Mouse (Mus musculus): Measurements from ENCODE around the gene Nek1.

Gene Nek1

GRCm38 (mm10) chr8:61156406-61156805 lies 163.4 kb downstream of the Nek1 start:
- DNase-seq (ENCODE audit: extremely low spot score) = no peak

- no peak for DNase-seq (ENCODE audit: extremely low spot score)
Observed at GRCm38 (mm10) chr8:61158540-61158939, 165.5 kb downstream of the Nek1 start.

GRCm38 (mm10) chr8:61161461-61162185 lies 168.6 kb downstream of the Nek1 start:
- DNase-seq (ENCODE audit: extremely low spot score) = no peak

- no peak for DNase-seq (ENCODE audit: extremely low spot score)
Observed at GRCm38 (mm10) chr8:61162186-61162566, 169.2 kb downstream of the Nek1 start.

- no peak for DNase-seq (ENCODE audit: extremely low spot score)
Observed at GRCm38 (mm10) chr8:61171546-61171945, 178.6 kb downstream of the Nek1 start.

GRCm38 (mm10) chr8:61173921-61174492 lies 181.0 kb downstream of the Nek1 start:
- DNase-seq (ENCODE audit: extremely low spot score) = no peak

- DNase-seq (ENCODE audit: extremely low spot score) = no peak
Observed at GRCm38 (mm10) chr8:61175876-61176275, 182.9 kb downstream of the Nek1 start.

GRCm38 (mm10) chr8:61177680-61178593 lies 184.9 kb downstream of the Nek1 start:
- DNase-seq (ENCODE audit: extremely low spot score) = no peak

GRCm38 (mm10) chr8:61178594-61179140 lies 185.7 kb downstream of the Nek1 start:
- DNase-seq (ENCODE audit: extremely low spot score) = no peak

All from embryo, embryonic 9.5 days (tissue).